ENCODE assay signal across 8 mouse cellular contexts in the genomic region with DNA sequence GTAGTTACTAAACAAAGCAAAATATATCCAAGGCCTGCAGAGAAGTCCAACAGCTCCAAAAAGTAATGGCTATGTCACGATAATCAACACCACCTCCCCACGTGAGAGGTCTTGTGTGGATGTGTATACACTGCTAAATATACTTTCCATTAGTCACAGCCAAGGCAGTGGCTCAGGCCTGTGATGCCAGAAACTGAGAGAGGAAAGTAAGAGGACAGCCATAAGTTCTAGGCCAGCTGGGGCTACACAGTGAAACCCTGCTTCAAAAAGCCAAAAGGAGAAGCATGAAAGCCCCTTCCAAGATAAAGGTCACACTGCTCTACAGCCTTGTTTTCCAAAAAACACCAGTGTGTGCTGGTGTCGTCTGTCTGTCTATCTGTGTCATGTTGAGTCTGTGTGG. TPM values are rescaled to one million over a fixed set of nuclear protein-coding genes. Genes with fewer than 3 reads are reported as not detected.
DNase-seq lines count a peak whose midpoint lies in the region; ATAC-seq and TF ChIP-seq lines count a peak whose summit lies in the region.

No protein-coding gene starts in this region.

- WGBS in kidney, adult 2 months: 64% methylated on average over 3 of the region's 3 CpGs
- WGBS in heart, embryonic 10.5 days: 39% methylated on average over 3 of the region's 3 CpGs
- 44% methylated on average over 3 of the region's 3 CpGs for WGBS in lung, postnatal 0 days

- no peak for TF ChIP-seq CTCF in kidney, adult 2 months (conservative IDR thresholded peaks at IDR 0.05; ENCODE audit: insufficient read depth, insufficient read length, low read depth, low read length)
- no peak for TF ChIP-seq CTCF in lung, postnatal 0 days (IDR thresholded peaks at IDR 0.05)

- no peak for TF ChIP-seq POLR2A in kidney, adult 2 months (IDR thresholded peaks at IDR 0.05; ENCODE audit: low read depth, low read length)

- peak; percentile 57 for ATAC-seq in lung, postnatal 0 days

- no peak overlapping the region for H3K9ac ChIP-seq in lung, postnatal 0 days (replicated peaks; ENCODE audit: low read depth)

- no peaks in the 10 kb centered on the region for H3K36me3 ChIP-seq in kidney, adult 2 months (ENCODE audit: control insufficient read depth, insufficient read depth, low read length)
- no peaks in the 10 kb centered on the region for H3K36me3 ChIP-seq in heart, embryonic 10.5 days
- H3K36me3 ChIP-seq in lung, postnatal 0 days (ENCODE audit: insufficient read depth, low read length): no peaks in the 10 kb centered on the region

- H3K27ac ChIP-seq in kidney, adult 2 months (ENCODE audit: insufficient read depth, low read depth, low read length): peak overlapping the region; percentile 96
- peak overlapping the region; percentile 87 for H3K27ac ChIP-seq in heart, embryonic 10.5 days
- H3K27ac ChIP-seq in lung, postnatal 0 days (ENCODE audit: low read length): peak overlapping the region; percentile 81

- peaks cover 8% of the 10 kb centered on the region; the same call in 1 of the 2 replicates for H3K4me1 ChIP-seq in kidney, adult 2 months (ENCODE audit: control insufficient read depth, insufficient read depth, low read length)
- peaks cover 66% of the 10 kb centered on the region for H3K4me1 ChIP-seq in heart, embryonic 10.5 days
- peaks cover 15% of the 10 kb centered on the region; the same call in 1 of the 2 replicates for H3K4me1 ChIP-seq in lung, postnatal 0 days (ENCODE audit: insufficient read depth, low read depth, low read length)

- H3K9me3 ChIP-seq in heart, embryonic 10.5 days: no peaks in the 10 kb centered on the region
- H3K9me3 ChIP-seq in lung, postnatal 0 days (ENCODE audit: low read length): no peaks in the 10 kb centered on the region

- no peak for DNase-seq in kidney, adult 2 months
- no peak for DNase-seq in kidney, adult 9 months
- DNase-seq in brain, adult 2 months (ENCODE audit: low read depth, low spot score): peak; percentile 58
- no peak for DNase-seq in heart, embryonic 10.5 days (ENCODE audit: low spot score)
- DNase-seq in lung, postnatal 0 days (ENCODE audit: low spot score): peak; percentile 61
- DNase-seq in embryo, embryonic 11 days: no peak
- DNase-seq in spleen, adult 12 weeks (ENCODE audit: low spot score): no peak
- no peak for DNase-seq in spleen, adult 18-20 months

- no peak overlapping the region for H3K4me3 ChIP-seq in kidney, adult 2 months (ENCODE audit: insufficient read depth, low read depth, low read length)
- H3K4me3 ChIP-seq in heart, embryonic 10.5 days: 0 out of 2 replicates have a peak overlapping the region, but pooled peaks have one; percentile 8
- H3K4me3 ChIP-seq in lung, postnatal 0 days (ENCODE audit: low read depth, low read length): no peak overlapping the region

- no peak for TF ChIP-seq EP300 in lung, postnatal 0 days (IDR thresholded peaks at IDR 0.05)

- no peak overlapping the region for H3K4me2 ChIP-seq in lung, postnatal 0 days (replicated peaks; ENCODE audit: low read depth, low read length)

- H3K27me3 ChIP-seq in kidney, adult 2 months (replicated peaks; ENCODE audit: control insufficient read depth, insufficient read depth, low read length): no peaks in the 10 kb centered on the region
- H3K27me3 ChIP-seq in heart, embryonic 10.5 days (ENCODE audit: insufficient read depth, poor library complexity, severe bottlenecking): no peaks in the 10 kb centered on the region
- no peaks in the 10 kb centered on the region for H3K27me3 ChIP-seq in lung, postnatal 0 days (replicated peaks; ENCODE audit: insufficient read depth, low read length)

RNA-seq across cellular contexts. Expression of a gene that starts 22.8 kb away (rescaled TPM):
- 19.0 and 24.4 TPM in 2 replicates for polyA plus RNA-seq in kidney, adult 2 months (2012; rRNA removed)
- 49.1 and 56.0 TPM in 2 replicates for polyA plus RNA-seq in heart, embryonic 10.5 days (2016; fragmentation: Nextera tagmentation; extraction: Ambion mirVana)
- polyA plus RNA-seq in lung, postnatal 0 days (2015; fragmentation: Nextera tagmentation; extraction: Ambion mirVana): 38.0 and 43.7 TPM in 2 replicates

RNA-seq across cellular contexts. Expression of a gene that starts 59.3 kb away (rescaled TPM):
- polyA plus RNA-seq in kidney, adult 2 months (2012; rRNA removed): 24.3 and 26.1 TPM in 2 replicates
- 74.5 and 77.0 TPM in 2 replicates for polyA plus RNA-seq in heart, embryonic 10.5 days (2016; fragmentation: Nextera tagmentation; extraction: Ambion mirVana)
- polyA plus RNA-seq in lung, postnatal 0 days (2015; fragmentation: Nextera tagmentation; extraction: Ambion mirVana): 31.6 and 37.7 TPM in 2 replicates

Comparison
In these comparisons a context has a peak if more than half of its experiments do, and no peak if none do; other contexts are left out.
1. DNase-seq: peak in brain, adult 2 months (single experiment) and lung, postnatal 0 days (single experiment); none in kidney, adult 2 months (single experiment), kidney, adult 9 months (single experiment), heart, embryonic 10.5 days (single experiment), embryo, embryonic 11 days (single experiment), spleen, adult 12 weeks (single experiment) and spleen, adult 18-20 months (0 of 2).
2. Peak in every context shown above with its lines, with median percentiles within 50 percentile points of each other: H3K27ac ChIP-seq.